Comparison of ENCODE assay signal across 37 mouse cellular contexts in the genomic region with DNA sequence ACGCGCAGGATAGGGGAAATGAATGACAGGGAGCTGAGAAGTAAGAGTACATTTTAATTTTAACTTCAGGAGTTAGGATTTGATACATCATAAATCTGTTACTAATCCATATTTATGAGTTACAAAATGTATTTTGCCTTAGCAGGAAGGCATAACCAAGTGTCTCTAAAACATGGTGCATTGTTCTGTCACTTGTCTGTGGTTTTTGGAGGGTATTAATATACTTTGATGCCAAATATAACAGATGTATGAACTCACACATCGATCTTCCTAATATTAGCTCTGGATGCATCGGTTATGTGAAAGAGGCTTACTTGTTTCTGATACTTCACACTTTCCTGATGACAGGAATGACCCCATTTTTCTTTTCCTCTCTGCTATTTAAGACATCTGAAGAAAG. TPM values are rescaled to one million over a fixed set of nuclear protein-coding genes. Genes with fewer than 3 reads are reported as not detected.
"Had no signal": no experiment of that assay in that cellular context is flagged by ENCODE, and none has a peak within 500 bp of the region (broad histone marks: within the 10 kb centered on the region; RNA-seq: fewer than 3 reads in every experiment).

No protein-coding gene starts in this region.

- DNase-seq: gastrocnemius, adult 2 months; gastrocnemius, postnatal 10 days; gastrocnemius, postnatal 25 days; heart, adult 18-20 months; heart, postnatal 10 days; heart, postnatal 4 days; kidney, adult 18-20 months; kidney, adult 8-10 months; kidney, postnatal 10 days; kidney, postnatal 25 days; kidney, postnatal 4 days; left cerebral cortex, postnatal 4 days had no signal

- ATAC-seq: hindbrain, embryonic 16.5 days; inflammation-experienced regulatory T-cells, adult 6 months; intestine, embryonic 15.5 days; intestine, postnatal 0 days; liver, embryonic 12.5 days had no signal

- H3K4me3 ChIP-seq: gastrocnemius, adult 2 months; heart, embryonic 10.5 days; heart, embryonic 12.5 days; hindbrain, embryonic 10.5 days; hindbrain, embryonic 12.5 days; intestine, embryonic 15.5 days; left cerebral cortex, adult 2 months; limb, embryonic 13.5 days; limb, embryonic 15.5 days; liver, embryonic 12.5 days had no signal

- H3K27ac ChIP-seq: gastrocnemius, adult 2 months; heart, embryonic 10.5 days; hindbrain, embryonic 10.5 days; hindbrain, embryonic 12.5 days; hindbrain, embryonic 14.5 days; intestine, embryonic 15.5 days; left cerebral cortex, adult 2 months; limb, embryonic 13.5 days; limb, embryonic 15.5 days; liver, embryonic 12.5 days; liver, embryonic 14.5 days had no signal

- H3K36me3 ChIP-seq: heart, embryonic 10.5 days; heart, embryonic 12.5 days; hindbrain, embryonic 10.5 days; hindbrain, embryonic 12.5 days; intestine, embryonic 15.5 days; limb, embryonic 13.5 days; limb, embryonic 15.5 days; liver, embryonic 12.5 days had no signal

- H3K9me3 ChIP-seq: heart, embryonic 10.5 days; heart, embryonic 12.5 days; hindbrain, embryonic 10.5 days; hindbrain, embryonic 12.5 days; intestine, embryonic 15.5 days; limb, embryonic 13.5 days; limb, embryonic 15.5 days; liver, embryonic 12.5 days had no signal

- H3K4me1 ChIP-seq: heart, embryonic 10.5 days; heart, embryonic 12.5 days; hindbrain, embryonic 10.5 days; hindbrain, embryonic 12.5 days; limb, embryonic 13.5 days; limb, embryonic 15.5 days; liver, embryonic 12.5 days had no signal

- H3K4me2 ChIP-seq: heart, embryonic 12.5 days; hindbrain, embryonic 12.5 days; hindbrain, embryonic 14.5 days; intestine, embryonic 15.5 days; limb, embryonic 13.5 days; limb, embryonic 15.5 days; liver, embryonic 12.5 days had no signal

- H3K9ac ChIP-seq: heart, embryonic 12.5 days; hindbrain, embryonic 12.5 days; hindbrain, embryonic 14.5 days; intestine, embryonic 15.5 days; limb, embryonic 13.5 days; limb, embryonic 15.5 days; liver, embryonic 12.5 days; liver, embryonic 14.5 days had no signal

- H3K27me3 ChIP-seq: heart, embryonic 12.5 days; hindbrain, embryonic 12.5 days; intestine, embryonic 15.5 days; limb, embryonic 13.5 days; limb, embryonic 15.5 days; liver, embryonic 12.5 days had no signal

RNA-seq across cellular contexts. Expression of gene Ankrd7, which starts 45.9 kb away (rescaled TPM):
- total RNA-seq: gastrocnemius, adult 2 months; gastrocnemius, postnatal 10 days; gastrocnemius, postnatal 25 days; gastrocnemius, postnatal 4 days; granulocyte monocyte progenitor cell, adult 5-6 weeks; heart, adult 18-20 months; heart, adult 8-10 months; heart, postnatal 10 days; heart, postnatal 25 days; heart, postnatal 4 days; layer of hippocampus, adult 8-10 months; layer of hippocampus, postnatal 10 days; layer of hippocampus, postnatal 25 days; left cerebral cortex, adult 2 months; left cerebral cortex, postnatal 14 days; left cerebral cortex, postnatal 4 days; liver, adult 2 months had no signal
- polyA plus RNA-seq: heart, embryonic 12.5 days; heart, embryonic 16.5 days; hindbrain, embryonic 14.5 days; hindbrain, embryonic 16.5 days; intestine, postnatal 0 days; kidney, embryonic 14.5 days; liver, adult 2 months had no signal
